Mouse (Mus musculus): ENCODE measurements around the gene Slc12a7. TPM values are rescaled to one million over a fixed set of nuclear protein-coding genes. Genes with fewer than 3 reads are reported as not detected.

Slc12a7 gene
- polyA plus RNA-seq, 1 experiment from 2014 or later = 7.0 TPM

GRCm38 (mm10) chr13:73759596-73759995 lies 26.7 kb downstream of the Slc12a7 start:
- H3K4me1 ChIP-seq (ENCODE audit: insufficient read depth) = peaks cover 24% of the 10 kb centered on the region
- H3K9me3 ChIP-seq (ENCODE audit: low read length) = no peaks in the 10 kb centered on the region
- H3K4me3 ChIP-seq (ENCODE audit: low read depth, low read length) = no peak overlapping the region
- H3K9ac ChIP-seq (replicated peaks) = no peak overlapping the region
- ATAC-seq (no peak), DNase-seq (no peak)
- 68% methylated on average over 3 of the region's 3 CpGs for WGBS (ENCODE audit: insufficient replicate concordance)
- H3K36me3 ChIP-seq (replicated peaks; ENCODE audit: insufficient read depth, low read length) = no peaks in the 10 kb centered on the region
- H3K27ac ChIP-seq (ENCODE audit: low read depth) = no peak overlapping the region
- TF ChIP-seq EP300 (IDR thresholded peaks at IDR 0.05; ENCODE audit: low read depth) (no peak), CTCF (IDR thresholded peaks at IDR 0.05; ENCODE audit: low read depth) (no peak)
- H3K27me3 ChIP-seq (ENCODE audit: insufficient read depth, low read length) = no peaks in the 10 kb centered on the region
- no peak overlapping the region for H3K4me2 ChIP-seq (ENCODE audit: low read depth, low read length)

GRCm38 (mm10) chr13:73760126-73760525 lies 27.2 kb downstream of the Slc12a7 start:
- Histone ChIP-seq H3K4me1 (ENCODE audit: insufficient read depth) (peaks cover 29% of the 10 kb centered on the region), H3K4me2 (ENCODE audit: low read depth, low read length) (no peak overlapping the region), H3K4me3 (ENCODE audit: low read depth, low read length) (no peak overlapping the region), H3K27me3 (ENCODE audit: insufficient read depth, low read length) (no peaks in the 10 kb centered on the region), H3K36me3 (replicated peaks; ENCODE audit: insufficient read depth, low read length) (no peaks in the 10 kb centered on the region), H3K9me3 (ENCODE audit: low read length) (no peaks in the 10 kb centered on the region), H3K9ac (replicated peaks) (no peak overlapping the region), H3K27ac (ENCODE audit: low read depth) (no peak overlapping the region)
- no peak for TF ChIP-seq EP300 (IDR thresholded peaks at IDR 0.05; ENCODE audit: low read depth)
- no peak for TF ChIP-seq CTCF (IDR thresholded peaks at IDR 0.05; ENCODE audit: low read depth)
- ATAC-seq = no peak
- 78% methylated on average over 3 of the region's 3 CpGs for WGBS (ENCODE audit: insufficient replicate concordance)
- DNase-seq = no peak

- peak overlapping the region; percentile 26; the same call in 1 of the 2 replicates for H3K9ac ChIP-seq (replicated peaks)
- TF ChIP-seq CTCF (IDR thresholded peaks at IDR 0.05; ENCODE audit: low read depth) (no peak), EP300 (IDR thresholded peaks at IDR 0.05; ENCODE audit: low read depth) (no peak)
- WGBS (ENCODE audit: insufficient replicate concordance) = 45% methylated on average over 6 of the region's 6 CpGs
- no peaks in the 10 kb centered on the region for H3K9me3 ChIP-seq (ENCODE audit: low read length)
- peak overlapping the region; percentile 71; the same call in 1 of the 2 replicates for H3K4me3 ChIP-seq (ENCODE audit: low read depth, low read length)
- ATAC-seq (peak; percentile 22), DNase-seq (no peak)
- H3K4me1 ChIP-seq (ENCODE audit: insufficient read depth) = peaks cover 32% of the 10 kb centered on the region
- H3K36me3 ChIP-seq (replicated peaks; ENCODE audit: insufficient read depth, low read length) = no peaks in the 10 kb centered on the region
- H3K27ac ChIP-seq (ENCODE audit: low read depth) = peak overlapping the region; percentile 66
- H3K4me2 ChIP-seq (ENCODE audit: low read depth, low read length) = peak overlapping the region; percentile 98
- no peaks in the 10 kb centered on the region for H3K27me3 ChIP-seq (ENCODE audit: insufficient read depth, low read length)
Observed at GRCm38 (mm10) chr13:73762938-73763337, 30.0 kb downstream of the Slc12a7 start.

- H3K4me1 ChIP-seq (ENCODE audit: insufficient read depth) = peaks cover 37% of the 10 kb centered on the region
- DNase-seq (peak; percentile 93), ATAC-seq (peak; percentile 93)
- no peaks in the 10 kb centered on the region for H3K9me3 ChIP-seq (ENCODE audit: low read length)
- H3K4me3 ChIP-seq (ENCODE audit: low read depth, low read length) = peak overlapping the region; percentile 71
- H3K36me3 ChIP-seq (replicated peaks; ENCODE audit: insufficient read depth, low read length) = no peaks in the 10 kb centered on the region
- TF ChIP-seq CTCF (IDR thresholded peaks at IDR 0.05; ENCODE audit: low read depth) (peak; percentile 16; the same call in 1 of the 2 replicates), EP300 (IDR thresholded peaks at IDR 0.05; ENCODE audit: low read depth) (no peak)
- peak overlapping the region; percentile 77 for H3K27ac ChIP-seq (ENCODE audit: low read depth)
- H3K27me3 ChIP-seq (ENCODE audit: insufficient read depth, low read length) = no peaks in the 10 kb centered on the region
- peak overlapping the region; percentile 98 for H3K4me2 ChIP-seq (ENCODE audit: low read depth, low read length)
- WGBS (ENCODE audit: insufficient replicate concordance) = 2% methylated on average over 66 of the region's 70 CpGs
- peak overlapping the region; percentile 75 for H3K9ac ChIP-seq (replicated peaks)
Observed at GRCm38 (mm10) chr13:73763439-73764255, 30.8 kb downstream of the Slc12a7 start.

DNA sequence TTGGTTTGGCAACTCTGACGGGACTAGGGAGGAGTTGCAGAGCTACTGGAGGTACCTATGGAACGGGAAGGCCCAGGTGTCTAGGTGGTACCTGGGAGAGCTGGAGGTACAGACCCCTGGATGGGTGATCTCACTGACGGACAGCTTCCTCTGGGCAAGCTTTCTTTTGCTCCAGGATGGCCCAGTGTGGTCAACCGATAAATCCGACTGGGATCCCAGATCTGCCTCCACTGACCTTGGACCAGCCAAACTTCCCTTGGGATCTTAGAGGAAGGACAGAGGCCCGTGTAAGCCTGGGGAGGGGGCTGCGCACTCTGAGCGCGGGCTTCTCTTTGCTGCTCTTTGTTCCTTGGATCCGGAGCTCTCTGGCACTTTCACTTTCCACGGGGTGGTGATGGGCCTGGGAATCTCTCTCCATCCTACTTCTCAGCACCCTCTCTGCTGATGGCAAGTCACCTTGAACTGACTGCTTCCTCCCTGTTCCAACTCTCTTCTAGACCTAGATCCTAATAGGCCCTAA lies 31.4 kb downstream of the Slc12a7 start:
- Histone ChIP-seq H3K4me2 (ENCODE audit: low read depth, low read length) (peak overlapping the region; percentile 98), H3K9ac (replicated peaks) (peak overlapping the region; percentile 75), H3K4me1 (ENCODE audit: insufficient read depth) (peaks cover 43% of the 10 kb centered on the region), H3K27ac (ENCODE audit: low read depth) (peak overlapping the region; percentile 77), H3K9me3 (ENCODE audit: low read length) (no peaks in the 10 kb centered on the region), H3K36me3 (replicated peaks; ENCODE audit: insufficient read depth, low read length) (no peaks in the 10 kb centered on the region), H3K27me3 (ENCODE audit: insufficient read depth, low read length) (no peaks in the 10 kb centered on the region), H3K4me3 (ENCODE audit: low read depth, low read length) (peak overlapping the region; percentile 71)
- DNase-seq = no peak
- 10% methylated on average over 11 of the region's 11 CpGs for WGBS (ENCODE audit: insufficient replicate concordance)
- TF ChIP-seq EP300 (IDR thresholded peaks at IDR 0.05; ENCODE audit: low read depth) = no peak
- ATAC-seq = no peak

DNA sequence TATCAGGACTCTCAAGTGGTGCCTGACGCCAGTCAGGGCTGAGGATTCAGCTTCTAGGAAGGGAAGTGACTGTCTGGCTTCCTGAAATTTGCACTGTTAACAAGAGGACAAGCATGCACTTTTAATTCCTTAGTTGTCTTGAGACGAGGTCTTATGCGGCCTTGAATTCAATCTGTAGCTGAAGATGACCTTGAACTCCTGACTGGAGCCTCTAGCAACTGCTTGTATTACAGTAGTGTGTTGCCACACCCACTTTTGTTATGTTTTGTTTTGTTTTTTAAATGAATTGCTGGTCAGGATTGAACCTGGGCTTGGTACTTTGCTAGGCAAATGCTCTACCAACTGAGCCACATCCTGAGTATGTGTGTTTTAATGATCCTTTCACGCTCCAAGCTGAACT lies 32.5 kb downstream of the Slc12a7 start:
- Histone ChIP-seq H3K27ac (ENCODE audit: low read depth) (no peak overlapping the region), H3K4me1 (ENCODE audit: insufficient read depth) (peaks cover 49% of the 10 kb centered on the region), H3K36me3 (replicated peaks; ENCODE audit: insufficient read depth, low read length) (no peaks in the 10 kb centered on the region), H3K4me3 (ENCODE audit: low read depth, low read length) (no peak overlapping the region), H3K4me2 (ENCODE audit: low read depth, low read length) (peak overlapping the region; percentile 98), H3K27me3 (ENCODE audit: insufficient read depth, low read length) (no peaks in the 10 kb centered on the region), H3K9me3 (ENCODE audit: low read length) (no peaks in the 10 kb centered on the region), H3K9ac (replicated peaks) (0 out of 2 replicates have a peak overlapping the region, but pooled peaks have one; percentile 32)
- ATAC-seq = no peak
- TF ChIP-seq EP300 (IDR thresholded peaks at IDR 0.05; ENCODE audit: low read depth) = no peak
- TF ChIP-seq CTCF (IDR thresholded peaks at IDR 0.05; ENCODE audit: low read depth) = no peak
- 50% methylated on average over 4 of the region's 4 CpGs for WGBS (ENCODE audit: insufficient replicate concordance)
- no peak for DNase-seq

Measured in liver, postnatal 0 days (tissue).